Mouse (Mus musculus) fat pad, adult 2 months (tissue): ENCODE data around the gene Gm6205.
"Not testable (repeated sequence)": the region's sequence is repeated elsewhere in the genome, so short reads cannot be mapped to it uniquely, and the experiment has no call there.

Experiments used
- DNase-seq: peaks from one replicate; pipeline ENCODE4 v3.0.0-alpha.2; 2011; ENCODE audit warnings: low read depth, low spot score; ENCODE audit errors: extremely low read depth

The Gm6205 gene

GRCm38 (mm10) chr5:94648082-94648481 lies at the start of gene Gm6205:
TSS of gene Gm6205 (plus strand) at chr5:94648382.
- DNase-seq: not testable (repeated sequence)

GRCm38 (mm10) chr5:94616242-94616641 lies 31.9 kb upstream of the Gm6205 start, which contains the start of gene Gm3147:
TSS of gene Gm3147 (minus strand) at chr5:94616342.
- DNase-seq: not testable (repeated sequence)

- not testable (repeated sequence) for DNase-seq
Measured at GRCm38 (mm10) chr5:94623679-94624078, 24.5 kb upstream of the Gm6205 start, which contains the start of gene Gm6509. TSS of gene Gm6509 (plus strand) at chr5:94623979.
